Mouse (Mus musculus): ENCODE measurements around the gene Gm28048.

GRCm38 (mm10) chr11:22808040-22808439 is 173.8 kb downstream of the Gm28048 start:
- TF ChIP-seq CTCF (IDR thresholded peaks at IDR 0.05; ENCODE audit: borderline replicate concordance, insufficient read depth, low read depth, low read length) (no peak), POLR2A (IDR thresholded peaks at IDR 0.05; ENCODE audit: borderline replicate concordance, insufficient read depth, low read length) (no peak)

Measured in cerebellum, adult 2 months (tissue).